Comparison of ENCODE assay signal across 9 mouse cellular contexts in genomic region chr1:75393139-75393538, GRCm38 (mm10). TPM values are rescaled to one million over a fixed set of nuclear protein-coding genes. Genes with fewer than 3 reads are reported as not detected.
DNase-seq lines count a peak whose midpoint lies in the region; ATAC-seq and TF ChIP-seq lines count a peak whose summit lies in the region.
"Had no signal": no experiment of that assay in that cellular context is flagged by ENCODE, and none has a peak within 500 bp of the region (broad histone marks: within the 10 kb centered on the region; RNA-seq: fewer than 3 reads in every experiment).

No protein-coding gene starts in this region.

- H3K9ac ChIP-seq in lung, embryonic 15.5 days: no peak overlapping the region
- H3K9ac ChIP-seq in heart, postnatal 0 days (replicated peaks; ENCODE audit: low read depth, low read length): no peak overlapping the region
- no peak overlapping the region for H3K9ac ChIP-seq in midbrain, embryonic 13.5 days (replicated peaks)
- no peak overlapping the region for H3K9ac ChIP-seq in kidney, embryonic 15.5 days

- no peak for DNase-seq in lung, postnatal 14 days
- DNase-seq in fibroblast of lung, adult 2 months (ENCODE audit: low read depth): peak; percentile 99
- peak; percentile 89 for DNase-seq in heart, postnatal 0 days (ENCODE audit: low spot score)
- DNase-seq in right cerebral cortex, postnatal 10 days (ENCODE audit: low spot score in 2 of 2): peak; percentile 68 to 71

- no peak; the same call in 1 of the 2 replicates for TF ChIP-seq EP300 in heart, postnatal 0 days (IDR thresholded peaks at IDR 0.05; ENCODE audit: low read depth)

- H3K27me3 ChIP-seq in lung, embryonic 15.5 days: peaks cover 21% of the 10 kb centered on the region
- peaks cover 17% of the 10 kb centered on the region for H3K27me3 ChIP-seq in heart, postnatal 0 days (ENCODE audit: control insufficient read depth, insufficient read depth, low read length)
- peaks cover 31% of the 10 kb centered on the region for H3K27me3 ChIP-seq in midbrain, embryonic 13.5 days
- peaks cover 20% of the 10 kb centered on the region for H3K27me3 ChIP-seq in kidney, embryonic 15.5 days

- H3K4me3 ChIP-seq in lung, embryonic 15.5 days: no peak overlapping the region
- no peak overlapping the region for H3K4me3 ChIP-seq in heart, postnatal 0 days (ENCODE audit: low read depth, low read length)
- no peak overlapping the region for H3K4me3 ChIP-seq in midbrain, embryonic 13.5 days (replicated peaks)
- H3K4me3 ChIP-seq in kidney, embryonic 15.5 days (replicated peaks): no peak overlapping the region

- ATAC-seq in lung, embryonic 15.5 days (ENCODE audit: borderline replicate concordance, extremely low read depth, low FRiP score, low TSS enrichment): no peak
- ATAC-seq in heart, postnatal 0 days (ENCODE audit: insufficient read depth, low read depth): peak; percentile 89
- no peak for ATAC-seq in megakaryocyte progenitor cell, adult 5-6 weeks (replicated peaks; ENCODE audit: poor library complexity)
- ATAC-seq in midbrain, embryonic 13.5 days: no peak
- ATAC-seq in kidney, embryonic 15.5 days (replicated peaks; ENCODE audit: low FRiP score): no peak

- no peak for TF ChIP-seq CTCF in heart, postnatal 0 days (IDR thresholded peaks at IDR 0.05; ENCODE audit: low read depth)

- no peaks in the 10 kb centered on the region for H3K9me3 ChIP-seq in lung, embryonic 15.5 days
- no peaks in the 10 kb centered on the region for H3K9me3 ChIP-seq in heart, postnatal 0 days (replicated peaks; ENCODE audit: control insufficient read depth, low read length)
- no peaks in the 10 kb centered on the region for H3K9me3 ChIP-seq in midbrain, embryonic 13.5 days
- no peaks in the 10 kb centered on the region for H3K9me3 ChIP-seq in kidney, embryonic 15.5 days (replicated peaks)

- H3K36me3 ChIP-seq in lung, embryonic 15.5 days: peaks cover 2% of the 10 kb centered on the region; the same call in 1 of the 2 replicates
- H3K36me3 ChIP-seq in heart, postnatal 0 days (replicated peaks; ENCODE audit: control insufficient read depth, insufficient read depth, low read length): peaks cover 37% of the 10 kb centered on the region
- 0 out of 2 replicates have a peak, but pooled peaks cover 9% of the 10 kb centered on the region for H3K36me3 ChIP-seq in midbrain, embryonic 13.5 days
- H3K36me3 ChIP-seq in kidney, embryonic 15.5 days: peaks cover 35% of the 10 kb centered on the region
- H3K36me3 ChIP-seq: G1E had no signal

- peak overlapping the region; percentile 19; the same call in 1 of the 2 replicates for H3K27ac ChIP-seq in lung, embryonic 15.5 days
- H3K27ac ChIP-seq in heart, postnatal 0 days (ENCODE audit: low read depth): peak overlapping the region; percentile 94
- H3K27ac ChIP-seq in midbrain, embryonic 13.5 days: no peak overlapping the region
- H3K27ac ChIP-seq in kidney, embryonic 15.5 days: no peak overlapping the region

- peaks cover 21% of the 10 kb centered on the region for H3K4me1 ChIP-seq in lung, embryonic 15.5 days
- H3K4me1 ChIP-seq in heart, postnatal 0 days (ENCODE audit: control insufficient read depth, insufficient read depth): peaks cover 29% of the 10 kb centered on the region
- peaks cover 20% of the 10 kb centered on the region for H3K4me1 ChIP-seq in midbrain, embryonic 13.5 days (replicated peaks)
- peaks cover 18% of the 10 kb centered on the region for H3K4me1 ChIP-seq in kidney, embryonic 15.5 days

- H3K4me2 ChIP-seq in lung, embryonic 15.5 days: no peak overlapping the region
- H3K4me2 ChIP-seq in heart, postnatal 0 days (ENCODE audit: low read depth, low read length): no peak overlapping the region
- H3K4me2 ChIP-seq in midbrain, embryonic 13.5 days (replicated peaks): no peak overlapping the region
- H3K4me2 ChIP-seq in kidney, embryonic 15.5 days: no peak overlapping the region

- WGBS in lung, embryonic 15.5 days: 59% methylated on average over 9 of the region's 9 CpGs
- 12% methylated on average over 9 of the region's 9 CpGs for WGBS in heart, postnatal 0 days
- 79% methylated on average over 9 of the region's 9 CpGs for WGBS in midbrain, embryonic 13.5 days
- WGBS in kidney, embryonic 15.5 days: 73% methylated on average over 9 of the region's 9 CpGs

RNA-seq across cellular contexts. Expression of gene Speg, which starts 18.0 kb away (rescaled TPM):
- 41.6 and 42.8 TPM in 2 replicates for polyA plus RNA-seq in lung, embryonic 15.5 days (2015; fragmentation: Nextera tagmentation; extraction: Ambion mirVana)
- 95.0 and 105 TPM in 2 replicates for total RNA-seq in heart, postnatal 0 days (2014; rRNA removed; ENCODE audit: low replicate concordance)
- 26.8 and 30.2 TPM in 2 replicates for polyA plus RNA-seq in heart, postnatal 0 days (2015; fragmentation: Nextera tagmentation; extraction: Ambion mirVana)
- not detected in 2 replicates for total RNA-seq in megakaryocyte progenitor cell, adult 5-6 weeks (2015)
- not detected in 2 replicates for total RNA-seq in megakaryocyte progenitor cell, adult 5-6 weeks (2017)
- polyA plus RNA-seq in midbrain, embryonic 13.5 days (2015; fragmentation: Nextera tagmentation; extraction: Ambion mirVana): 11.2 and 12.8 TPM in 2 replicates
- 45.1 and 53.9 TPM in 2 replicates for polyA plus RNA-seq in kidney, embryonic 15.5 days (2015; fragmentation: Nextera tagmentation; extraction: Ambion mirVana)

RNA-seq across cellular contexts. Expression of gene Des, which starts 33.0 kb away (rescaled TPM):
- polyA plus RNA-seq in lung, embryonic 15.5 days (2015; fragmentation: Nextera tagmentation; extraction: Ambion mirVana): 57.1 and 59.5 TPM in 2 replicates
- 983 and 1,187 TPM in 2 replicates for total RNA-seq in heart, postnatal 0 days (2014; rRNA removed; ENCODE audit: low replicate concordance)
- polyA plus RNA-seq in heart, postnatal 0 days (2015; fragmentation: Nextera tagmentation; extraction: Ambion mirVana): 601 and 639 TPM in 2 replicates
- total RNA-seq in megakaryocyte progenitor cell, adult 5-6 weeks (2015): not detected in 2 replicates
- total RNA-seq in megakaryocyte progenitor cell, adult 5-6 weeks (2017): not detected in 2 replicates
- polyA plus RNA-seq in midbrain, embryonic 13.5 days (2015; fragmentation: Nextera tagmentation; extraction: Ambion mirVana): 0.84 and 1.1 TPM in 2 replicates
- polyA plus RNA-seq in kidney, embryonic 15.5 days (2015; fragmentation: Nextera tagmentation; extraction: Ambion mirVana): 53.5 and 53.9 TPM in 2 replicates

RNA-seq across cellular contexts. Expression of gene Gmppa, which starts 42.6 kb away (rescaled TPM):
- 80.3 and 88.5 TPM in 2 replicates for polyA plus RNA-seq in lung, embryonic 15.5 days (2015; fragmentation: Nextera tagmentation; extraction: Ambion mirVana)
- total RNA-seq in heart, postnatal 0 days (2014; rRNA removed; ENCODE audit: low replicate concordance): 74.7 and 85.2 TPM in 2 replicates
- polyA plus RNA-seq in heart, postnatal 0 days (2015; fragmentation: Nextera tagmentation; extraction: Ambion mirVana): 47.4 and 55.9 TPM in 2 replicates
- 65.8 and 74.1 TPM in 2 replicates for total RNA-seq in megakaryocyte progenitor cell, adult 5-6 weeks (2015)
- total RNA-seq in megakaryocyte progenitor cell, adult 5-6 weeks (2017): 87.0 and 98.6 TPM in 2 replicates
- polyA plus RNA-seq in midbrain, embryonic 13.5 days (2015; fragmentation: Nextera tagmentation; extraction: Ambion mirVana): 78.4 and 88.8 TPM in 2 replicates
- 74.7 and 78.7 TPM in 2 replicates for polyA plus RNA-seq in kidney, embryonic 15.5 days (2015; fragmentation: Nextera tagmentation; extraction: Ambion mirVana)

RNA-seq across cellular contexts. Expression of gene Asic4, which starts 57.1 kb away (rescaled TPM):
- 0.26 and 0.30 TPM in 2 replicates for polyA plus RNA-seq in lung, embryonic 15.5 days (2015; fragmentation: Nextera tagmentation; extraction: Ambion mirVana)
- total RNA-seq in heart, postnatal 0 days (2014; rRNA removed; ENCODE audit: low replicate concordance): not detected in 2 replicates
- polyA plus RNA-seq in heart, postnatal 0 days (2015; fragmentation: Nextera tagmentation; extraction: Ambion mirVana): 0.04 and 0.07 TPM in 2 replicates
- total RNA-seq in megakaryocyte progenitor cell, adult 5-6 weeks (2015): not detected in 2 replicates
- not detected in 2 replicates for total RNA-seq in megakaryocyte progenitor cell, adult 5-6 weeks (2017)
- polyA plus RNA-seq in midbrain, embryonic 13.5 days (2015; fragmentation: Nextera tagmentation; extraction: Ambion mirVana): 57.3 and 81.6 TPM in 2 replicates
- polyA plus RNA-seq in kidney, embryonic 15.5 days (2015; fragmentation: Nextera tagmentation; extraction: Ambion mirVana): 1.5 and 2.1 TPM in 2 replicates

Comparison
In these comparisons a context has a peak if more than half of its experiments do, and no peak if none do; other contexts are left out.
1. H3K27ac ChIP-seq: peak in lung, embryonic 15.5 days (single experiment) and heart, postnatal 0 days (single experiment); none in midbrain, embryonic 13.5 days (single experiment) and kidney, embryonic 15.5 days (single experiment).
2. RNA of gene Des, which starts 33.0 kb away (polyA plus RNA-seq): 601 to 639 TPM in heart, postnatal 0 days, 57.1 to 59.5 TPM in lung, embryonic 15.5 days and 53.5 to 53.9 TPM in kidney, embryonic 15.5 days; 0.84 to 1.1 TPM in midbrain, embryonic 13.5 days; every median in the first group is over 10 times any median in the second.